Mouse (Mus musculus) forebrain, embryonic 10.5 days (tissue): Measurements from ENCODE around the gene Fdx1l. TPM values are rescaled to one million over a fixed set of nuclear protein-coding genes. Genes with fewer than 3 reads are reported as not detected.
A peak's percentile ranks its signal among the peaks of the same experiment; 100 is the strongest.

ENCODE experiments used
- DNase-seq: peaks from one replicate; pipeline ENCODE4 v3.0.0-alpha.2; 2017; ENCODE audit warnings: low spot score; ENCODE audit errors: extremely low spot score
- H3K27ac ChIP-seq: fragments of 300-500 bp; sonication (generic); 2 replicates; pipeline ENCODE4 v1.5.1; 2016; ENCODE audit warnings: mild to moderate bottlenecking
- H3K27me3 ChIP-seq: fragments of 300-500 bp; sonication (generic); 2 replicates; pipeline ENCODE4 v1.6.1; 2016; ENCODE audit warnings: mild to moderate bottlenecking; ENCODE audit not compliant: poor library complexity, severe bottlenecking
- H3K36me3 ChIP-seq: fragments of 300-500 bp; sonication (generic); replicated peaks from 2 replicates; pipeline ENCODE4 v1.6.1; 2016; ENCODE audit warnings: mild to moderate bottlenecking, moderate library complexity
- H3K4me1 ChIP-seq: fragments of 300-500 bp; sonication (generic); 2 replicates; pipeline ENCODE4 v1.6.1; 2016
- H3K4me3 ChIP-seq: fragments of 300-500 bp; sonication (generic); 2 replicates; pipeline ENCODE4 v1.5.1; 2016; ENCODE audit warnings: mild to moderate bottlenecking, moderate library complexity
- H3K9me3 ChIP-seq: fragments of 300-500 bp; sonication (generic); 2 replicates; pipeline ENCODE4 v1.6.1; 2016; ENCODE audit warnings: mild to moderate bottlenecking, moderate library complexity
- WGBS: fragments of 180-500 bp; shearing (Covaris S2); methylation state at CpG from one replicate; pipeline ENCODE4 v1.1.7; 2016; 5-methylcytosine and 5-hydroxymethylcytosine counted together
- polyA plus RNA-seq: library from polyadenylated mRNA; unstranded; fragments of >200 nt; fragmentation: Nextera tagmentation; extraction: Ambion mirVana; gene quantifications from 2 replicates; pipeline ENCODE4 v1.2.1, GENCODE M21; 2016

The Fdx1l gene
- polyA plus RNA-seq, 1 experiment from 2014 or later, result 61.7 TPM

DNA sequence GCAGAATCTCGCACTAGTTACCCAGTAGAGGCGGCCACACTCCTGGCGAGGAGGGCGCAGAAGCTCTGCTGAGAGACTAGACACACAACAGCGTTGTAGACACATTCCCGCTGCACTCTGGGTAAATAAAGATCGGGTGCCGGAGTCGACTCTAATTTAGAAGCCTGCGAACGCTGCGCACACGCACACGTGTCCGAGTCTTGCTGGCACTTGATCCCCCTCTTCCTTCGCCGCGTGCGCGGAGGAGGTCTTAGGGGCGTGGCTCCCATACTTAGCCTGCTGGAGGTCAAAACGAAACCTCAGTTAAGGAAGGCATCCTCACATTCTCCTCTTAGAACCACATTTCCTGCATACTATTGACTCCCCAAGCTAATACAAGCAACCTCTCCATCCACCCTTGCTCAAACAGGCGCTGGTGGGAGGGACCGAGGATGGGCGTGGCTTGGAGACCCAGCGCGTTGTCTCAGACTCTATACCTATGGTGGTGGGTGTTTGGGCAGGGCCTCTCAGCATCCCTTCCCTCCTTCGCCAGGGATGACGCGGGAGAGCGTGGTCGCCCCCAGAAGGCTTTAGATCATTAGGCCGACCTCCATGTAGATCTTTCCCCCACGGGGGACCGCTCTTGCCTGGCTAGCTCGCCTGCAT is 42.0 kb downstream of the Fdx1l start:
- Histone ChIP-seq H3K9me3 (no peaks in the 10 kb centered on the region), H3K27ac (no peak overlapping the region), H3K4me1 (peaks cover 68% of the 10 kb centered on the region), H3K4me3 (peak overlapping the region; percentile 50), H3K36me3 (no peaks in the 10 kb centered on the region), H3K27me3 (peaks cover 100% of the 10 kb centered on the region)
- 0% methylated on average over 36 of the region's 36 CpGs for WGBS
- peak; percentile 60 for DNase-seq

- Histone ChIP-seq H3K4me3 (peak overlapping the region; percentile 50), H3K27ac (no peak overlapping the region), H3K9me3 (no peaks in the 10 kb centered on the region), H3K4me1 (peaks cover 63% of the 10 kb centered on the region), H3K27me3 (peaks cover 100% of the 10 kb centered on the region), H3K36me3 (no peaks in the 10 kb centered on the region)
- under 1% methylated on average over 13 of the region's 13 CpGs for WGBS
- DNase-seq, result peak; percentile 81
Observed at GRCm38 (mm10) chr9:21030781-21031250, 42.6 kb downstream of the Fdx1l start.

- Histone ChIP-seq H3K27me3 (peaks cover 100% of the 10 kb centered on the region), H3K4me3 (peak overlapping the region; percentile 50), H3K36me3 (no peaks in the 10 kb centered on the region), H3K9me3 (no peaks in the 10 kb centered on the region), H3K27ac (0 out of 2 replicates have a peak overlapping the region, but pooled peaks have one; percentile 76), H3K4me1 (peaks cover 59% of the 10 kb centered on the region)
- no peak for DNase-seq
- WGBS, result 21% methylated on average over 22 of the region's 22 CpGs
Observed at GRCm38 (mm10) chr9:21030055-21030600, 43.3 kb downstream of the Fdx1l start.

GRCm38 (mm10) chr9:21029291-21030054 is 43.9 kb downstream of the Fdx1l start, which contains the start of gene Icam4:
Icam4 (plus strand) TSS chr9:21029373.
- WGBS, result 1% methylated on average over 37 of the region's 37 CpGs
- no peaks in the 10 kb centered on the region for H3K9me3 ChIP-seq
- no peaks in the 10 kb centered on the region for H3K36me3 ChIP-seq
- peaks cover 95% of the 10 kb centered on the region for H3K27me3 ChIP-seq
- H3K4me1 ChIP-seq, result peaks cover 52% of the 10 kb centered on the region
- DNase-seq, result peak; percentile 79
- peak within 1 kb of the TSS; percentile 76 for H3K27ac ChIP-seq
- peak within 1 kb of the TSS; percentile 50 for H3K4me3 ChIP-seq

DNA sequence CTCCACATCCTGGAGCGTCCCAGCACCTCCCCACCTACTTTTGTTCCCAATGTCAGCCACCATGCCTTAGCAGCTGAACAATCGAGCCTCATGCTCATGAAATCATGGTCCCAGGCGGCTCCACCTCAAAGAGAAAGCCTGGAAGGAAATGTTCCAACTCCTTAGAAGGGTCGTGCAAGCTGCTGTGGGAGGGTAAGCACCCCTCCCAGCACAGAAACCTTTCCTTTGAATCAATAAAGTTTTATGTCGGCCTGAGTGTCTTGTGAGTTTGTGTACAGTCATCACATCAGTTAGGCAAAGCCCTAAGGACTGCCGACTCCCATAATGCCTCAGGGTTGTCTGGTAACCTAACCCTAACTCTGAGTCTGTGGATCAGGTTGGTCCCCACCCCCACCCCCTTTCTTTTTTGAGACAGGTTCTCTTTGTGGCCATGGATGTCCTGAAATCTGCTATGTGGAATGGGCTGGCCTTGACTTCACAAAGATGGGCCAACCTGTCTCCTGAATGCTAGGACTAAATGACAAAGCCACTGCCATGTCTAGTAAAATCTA is 44.8 kb downstream of the Fdx1l start:
- DNase-seq, result no peak
- Histone ChIP-seq H3K9me3 (no peaks in the 10 kb centered on the region), H3K27ac (no peak overlapping the region), H3K4me1 (peaks cover 50% of the 10 kb centered on the region), H3K27me3 (peaks cover 87% of the 10 kb centered on the region), H3K4me3 (0 out of 2 replicates have a peak overlapping the region, but pooled peaks have one; percentile 50), H3K36me3 (no peaks in the 10 kb centered on the region)
- 75% methylated on average over 6 of the region's 6 CpGs for WGBS

DNA sequence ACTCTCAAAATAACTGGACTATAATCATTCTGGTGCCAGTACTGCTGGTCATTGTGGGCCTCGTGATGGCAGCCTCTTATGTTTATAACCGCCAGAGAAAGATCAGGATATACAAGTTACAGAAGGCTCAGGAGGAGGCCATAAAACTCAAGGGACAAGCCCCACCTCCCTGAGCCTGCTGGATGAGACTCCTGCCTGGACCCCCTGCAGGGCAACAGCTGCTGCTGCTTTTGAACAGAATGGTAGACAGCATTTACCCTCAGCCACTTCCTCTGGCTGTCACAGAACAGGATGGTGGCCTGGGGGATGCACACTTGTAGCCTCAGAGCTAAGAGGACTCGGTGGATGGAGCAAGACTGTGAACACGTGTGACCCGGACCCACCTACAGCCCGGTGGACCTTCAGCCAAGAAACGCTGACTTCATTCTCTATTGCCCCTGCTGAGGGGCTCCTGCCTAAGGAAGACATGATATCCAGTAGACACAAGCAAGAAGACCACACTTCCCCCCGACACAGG is 45.6 kb downstream of the Fdx1l start:
- no peaks in the 10 kb centered on the region for H3K36me3 ChIP-seq
- no peak overlapping the region for H3K27ac ChIP-seq
- no peak for DNase-seq
- WGBS, result 56% methylated on average over 8 of the region's 8 CpGs
- H3K4me1 ChIP-seq, result peaks cover 42% of the 10 kb centered on the region
- H3K9me3 ChIP-seq, result no peaks in the 10 kb centered on the region
- H3K27me3 ChIP-seq, result peaks cover 79% of the 10 kb centered on the region
- H3K4me3 ChIP-seq, result no peak overlapping the region

- no peaks in the 10 kb centered on the region for H3K36me3 ChIP-seq
- peaks cover 32% of the 10 kb centered on the region for H3K4me1 ChIP-seq
- DNase-seq, result no peak
- no peak overlapping the region for H3K27ac ChIP-seq
- 84% methylated on average over 12 of the region's 12 CpGs for WGBS
- H3K4me3 ChIP-seq, result no peak overlapping the region
- H3K9me3 ChIP-seq, result no peaks in the 10 kb centered on the region
- peaks cover 71% of the 10 kb centered on the region for H3K27me3 ChIP-seq
Observed at GRCm38 (mm10) chr9:21026849-21027248, 46.6 kb downstream of the Fdx1l start.

GRCm38 (mm10) chr9:21025258-21025810 is 48.1 kb downstream of the Fdx1l start:
- Histone ChIP-seq H3K27ac (no peak overlapping the region), H3K4me3 (no peak overlapping the region), H3K4me1 (peaks cover 17% of the 10 kb centered on the region), H3K27me3 (peaks cover 63% of the 10 kb centered on the region), H3K9me3 (no peaks in the 10 kb centered on the region), H3K36me3 (no peaks in the 10 kb centered on the region)
- no peak for DNase-seq
- 74% methylated on average over 19 of the region's 19 CpGs for WGBS

DNA sequence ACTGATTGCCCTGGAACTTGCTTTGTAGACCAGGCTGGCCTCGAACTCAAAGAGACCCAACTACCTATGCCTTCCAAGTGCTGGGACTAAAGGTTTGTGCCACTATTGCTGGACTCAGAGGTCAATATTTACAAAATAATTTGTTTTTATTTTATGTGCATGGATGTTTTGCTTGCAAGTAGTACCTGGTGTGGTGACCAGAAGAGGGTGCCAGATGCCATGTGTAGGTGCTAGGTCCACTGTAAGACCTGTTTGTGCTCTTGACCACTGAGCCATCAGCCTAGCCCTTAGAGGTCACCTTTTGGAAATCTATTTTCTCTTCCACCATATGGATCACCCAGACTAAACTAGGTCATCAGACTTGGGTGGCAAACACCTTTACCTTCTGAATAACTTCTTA is 50.7 kb downstream of the Fdx1l start:
- Histone ChIP-seq H3K36me3 (no peaks in the 10 kb centered on the region), H3K4me3 (no peak overlapping the region), H3K4me1 (peaks cover under 1% of the 10 kb centered on the region; the same call in 1 of the 2 replicates), H3K27ac (no peak overlapping the region), H3K9me3 (no peaks in the 10 kb centered on the region), H3K27me3 (peaks cover 54% of the 10 kb centered on the region)
- DNase-seq, result no peak
- WGBS, result 87% methylated on average over 1 of the region's 1 CpGs

DNA sequence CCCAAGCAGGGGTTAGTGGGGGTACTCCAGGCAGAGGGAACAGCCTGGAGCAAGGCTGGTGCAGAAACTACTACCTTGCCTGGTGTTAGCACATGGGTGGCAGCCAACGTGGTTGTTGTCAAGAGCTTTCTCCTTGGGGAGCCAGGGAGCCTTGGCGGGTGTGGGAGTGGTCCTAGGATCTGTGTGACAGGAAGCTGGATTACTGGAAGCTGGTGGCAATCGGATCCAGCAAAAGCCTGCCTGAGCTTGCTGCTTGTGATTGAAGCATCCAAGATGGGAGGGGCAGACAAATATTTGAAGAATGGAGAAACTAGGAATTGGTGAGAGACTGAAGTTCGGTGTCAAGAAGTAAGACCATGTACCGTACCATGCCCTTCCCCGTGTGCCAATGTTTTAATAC is 51.1 kb downstream of the Fdx1l start:
- WGBS, result 66% methylated on average over 6 of the region's 6 CpGs
- H3K27me3 ChIP-seq, result peaks cover 54% of the 10 kb centered on the region

GRCm38 (mm10) chr9:21021363-21021762 is 52.1 kb downstream of the Fdx1l start:
- no peak for DNase-seq
- H3K4me1 ChIP-seq, result peaks cover 4% of the 10 kb centered on the region; the same call in 1 of the 2 replicates
- no peak overlapping the region for H3K4me3 ChIP-seq
- no peaks in the 10 kb centered on the region for H3K9me3 ChIP-seq
- H3K27me3 ChIP-seq, result peaks cover 54% of the 10 kb centered on the region
- WGBS, result 87% methylated on average over 3 of the region's 3 CpGs
- no peaks in the 10 kb centered on the region for H3K36me3 ChIP-seq
- no peak overlapping the region for H3K27ac ChIP-seq

More for the DNA sequence above, 51.1 kb downstream of the Fdx1l start:
- no peaks in the 10 kb centered on the region; the same call in 1 of the 2 replicates for H3K4me1 ChIP-seq
- no peak for DNase-seq
- no peak overlapping the region for H3K4me3 ChIP-seq
- H3K36me3 ChIP-seq, result no peaks in the 10 kb centered on the region
- H3K9me3 ChIP-seq, result no peaks in the 10 kb centered on the region
- no peak overlapping the region for H3K27ac ChIP-seq

DNA sequence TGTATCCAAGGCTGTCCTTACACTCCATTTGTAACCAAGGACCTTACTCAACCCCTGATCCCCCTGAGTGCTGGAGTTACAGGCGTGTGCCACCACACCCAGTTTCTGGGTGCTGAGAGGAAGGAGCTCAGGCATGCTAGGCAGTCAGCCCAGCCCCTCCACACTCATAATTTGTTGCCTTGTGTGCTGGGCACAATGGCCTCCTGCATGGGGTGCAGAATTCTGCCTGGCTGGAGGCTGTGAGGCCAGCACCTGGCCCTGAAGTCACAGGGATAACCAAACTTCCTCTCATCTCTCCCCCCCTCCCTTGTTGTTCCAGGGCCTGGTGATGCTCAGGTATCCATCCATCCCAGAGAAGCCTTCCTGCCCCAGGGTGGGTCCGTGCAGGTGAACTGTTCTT is 54.8 kb downstream of the Fdx1l start:
- no peak overlapping the region for H3K4me3 ChIP-seq
- no peaks in the 10 kb centered on the region for H3K36me3 ChIP-seq
- H3K27ac ChIP-seq, result no peak overlapping the region
- peaks cover 68% of the 10 kb centered on the region for H3K27me3 ChIP-seq
- DNase-seq, result no peak
- WGBS, result 77% methylated on average over 2 of the region's 2 CpGs
- no peaks in the 10 kb centered on the region for H3K9me3 ChIP-seq
- peaks cover 20% of the 10 kb centered on the region for H3K4me1 ChIP-seq
